Mouse (Mus musculus) megakaryocyte, embryonic 14.5 days (primary cell): ENCODE measurements at regions not wholly inside any gene's neighbourhood (a gene's known extent, or its start where the extent isn't known, plus 50 kb on each side); places are given as distances from the start of the nearest gene placed in this dataset.
"Not testable (repeated sequence)": the region's sequence is repeated elsewhere in the genome, so short reads cannot be mapped to it uniquely, and the experiment has no call there.

ENCODE experiments used
- H3K27me3 ChIP-seq: replicated peaks from 2 replicates; pipeline ENCODE3; 2012; ENCODE audit warnings: inconsistent platforms
- H3K36me3 ChIP-seq: replicated peaks from 2 replicates; pipeline ENCODE3; 2012; ENCODE audit warnings: low read length, inconsistent platforms, mixed read lengths
- H3K4me1 ChIP-seq: 2 replicates; pipeline ENCODE4 v1.6.1; 2012; ENCODE audit warnings: inconsistent platforms
- H3K4me3 ChIP-seq: replicated peaks from 2 replicates; pipeline ENCODE3; 2012; ENCODE audit warnings: moderate library complexity, mild to moderate bottlenecking, inconsistent platforms
- H3K9me3 ChIP-seq: 2 replicates; pipeline ENCODE4 v1.6.1; 2012; ENCODE audit warnings: inconsistent platforms
- FLI1 ChIP-seq: IDR thresholded peaks from 2 replicates; pipeline ENCODE4 v1.6.1; 2012; ENCODE audit warnings: low read length, inconsistent platforms, mixed read lengths
- GATA1 ChIP-seq: IDR thresholded peaks from 3 replicates; pipeline ENCODE4 v1.6.1; 2012; ENCODE audit warnings: mixed read lengths, low read length, inconsistent platforms, borderline replicate concordance

- no peak for TF ChIP-seq FLI1
- TF ChIP-seq GATA1 = no peak
- no peaks in the 10 kb centered on the region for H3K9me3 ChIP-seq
- H3K4me1 ChIP-seq = no peaks in the 10 kb centered on the region
- no peaks in the 10 kb centered on the region for H3K27me3 ChIP-seq
- H3K36me3 ChIP-seq = no peaks in the 10 kb centered on the region
- H3K4me3 ChIP-seq = no peak overlapping the region
Observed at GRCm38 (mm10) chr14:66522856-66523400, 513.9 kb upstream of the Gulo start.

GRCm38 (mm10) chr14:66521836-66522629 lies 513.0 kb upstream of the Gulo start:
- Histone ChIP-seq H3K4me3 (no peak overlapping the region), H3K36me3 (no peaks in the 10 kb centered on the region)
- TF ChIP-seq FLI1 (no peak), GATA1 (no peak)

GRCm38 (mm10) chr14:66516770-66517169 lies 507.8 kb upstream of the Gulo start:
- Histone ChIP-seq H3K36me3 (no peaks in the 10 kb centered on the region), H3K9me3 (peaks cover 4% of the 10 kb centered on the region; the same call in 1 of the 2 replicates), H3K4me3 (no peak overlapping the region), H3K4me1 (no peaks in the 10 kb centered on the region), H3K27me3 (no peaks in the 10 kb centered on the region)
- TF ChIP-seq FLI1 = no peak

More at GRCm38 (mm10) chr14:66521836-66522629, 513.0 kb upstream of the Gulo start:
- no peaks in the 10 kb centered on the region for H3K9me3 ChIP-seq
- H3K4me1 ChIP-seq = no peaks in the 10 kb centered on the region
- no peaks in the 10 kb centered on the region for H3K27me3 ChIP-seq

GRCm38 (mm10) chr14:66510750-66511149 lies 501.7 kb upstream of the Gulo start:
- no peaks in the 10 kb centered on the region for H3K36me3 ChIP-seq
- H3K9me3 ChIP-seq = peaks cover 4% of the 10 kb centered on the region
- no peak overlapping the region for H3K4me3 ChIP-seq
- no peaks in the 10 kb centered on the region for H3K27me3 ChIP-seq
- no peak for TF ChIP-seq FLI1
- TF ChIP-seq GATA1 = no peak
- no peaks in the 10 kb centered on the region for H3K4me1 ChIP-seq

GRCm38 (mm10) chr14:66510218-66510617 lies 501.2 kb upstream of the Gulo start:
- TF ChIP-seq GATA1 (no peak), FLI1 (no peak)
- Histone ChIP-seq H3K4me1 (no peaks in the 10 kb centered on the region), H3K36me3 (no peaks in the 10 kb centered on the region), H3K27me3 (no peaks in the 10 kb centered on the region), H3K9me3 (peaks cover 4% of the 10 kb centered on the region), H3K4me3 (no peak overlapping the region)

GRCm38 (mm10) chr14:66509706-66510105 lies 500.7 kb upstream of the Gulo start:
- Histone ChIP-seq H3K4me3 (no peak overlapping the region), H3K36me3 (no peaks in the 10 kb centered on the region), H3K9me3 (peaks cover 4% of the 10 kb centered on the region), H3K27me3 (no peaks in the 10 kb centered on the region), H3K4me1 (no peaks in the 10 kb centered on the region)
- no peak for TF ChIP-seq FLI1
- TF ChIP-seq GATA1 = no peak

GRCm38 (mm10) chr14:66501995-66502394 lies 493.0 kb upstream of the Gulo start:
- no peaks in the 10 kb centered on the region for H3K36me3 ChIP-seq
- TF ChIP-seq FLI1 (no peak), GATA1 (no peak)

GRCm38 (mm10) chr14:66499896-66500295 lies 490.9 kb upstream of the Gulo start:
- Histone ChIP-seq H3K4me3 (no peak overlapping the region), H3K36me3 (no peaks in the 10 kb centered on the region), H3K4me1 (no peaks in the 10 kb centered on the region), H3K9me3 (no peaks in the 10 kb centered on the region), H3K27me3 (no peaks in the 10 kb centered on the region)
- TF ChIP-seq GATA1 = no peak
- no peak for TF ChIP-seq FLI1

More at GRCm38 (mm10) chr14:66501995-66502394, 493.0 kb upstream of the Gulo start:
- no peaks in the 10 kb centered on the region for H3K27me3 ChIP-seq
- no peaks in the 10 kb centered on the region for H3K4me1 ChIP-seq
- no peaks in the 10 kb centered on the region for H3K9me3 ChIP-seq
- H3K4me3 ChIP-seq = no peak overlapping the region

- Histone ChIP-seq H3K4me1 (no peaks in the 10 kb centered on the region), H3K27me3 (no peaks in the 10 kb centered on the region), H3K36me3 (no peaks in the 10 kb centered on the region), H3K4me3 (no peak overlapping the region), H3K9me3 (no peaks in the 10 kb centered on the region)
- TF ChIP-seq GATA1 = no peak
- TF ChIP-seq FLI1 = no peak
Observed at GRCm38 (mm10) chr14:66495146-66495545, 486.1 kb upstream of the Gulo start.

- Histone ChIP-seq H3K9me3 (no peaks in the 10 kb centered on the region), H3K4me1 (no peaks in the 10 kb centered on the region), H3K36me3 (no peaks in the 10 kb centered on the region), H3K27me3 (no peaks in the 10 kb centered on the region), H3K4me3 (no peak overlapping the region)
- TF ChIP-seq GATA1 (no peak), FLI1 (no peak)
Observed at GRCm38 (mm10) chr14:66494518-66494923, 485.5 kb upstream of the Gulo start.

GRCm38 (mm10) chr14:66493691-66494121 lies 484.7 kb upstream of the Gulo start:
- TF ChIP-seq GATA1 (no peak), FLI1 (no peak)
- Histone ChIP-seq H3K9me3 (no peaks in the 10 kb centered on the region), H3K4me3 (no peak overlapping the region), H3K36me3 (no peaks in the 10 kb centered on the region), H3K4me1 (no peaks in the 10 kb centered on the region), H3K27me3 (no peaks in the 10 kb centered on the region)

- H3K27me3 ChIP-seq, H3K4me3 ChIP-seq, H3K4me1 ChIP-seq, H3K9me3 ChIP-seq, H3K36me3 ChIP-seq: not testable (repeated sequence)
Observed at GRCm38 (mm10) chr14:66484751-66485150, 475.7 kb upstream of the Gulo start.
